Mouse (Mus musculus) limb, embryonic 11.5 days (tissue): ENCODE results near the gene Zfp800. TPM values are rescaled to one million over a fixed set of nuclear protein-coding genes. Genes with fewer than 3 reads are reported as not detected.
A peak's percentile ranks its signal among the peaks of the same experiment; 100 is the strongest.

Source experiments
- ATAC-seq: fragments of 200-750 bp; cut with Nextera tagmentation; 2 replicates; pipeline ENCODE4 v1.8.0; 2017; ENCODE audit warnings: low read depth; ENCODE audit not compliant: insufficient number of reproducible peaks, low FRiP score, low TSS enrichment
- DNase-seq: peaks from one replicate; pipeline ENCODE4 v3.0.0-alpha.2; 2015; ENCODE audit warnings: low spot score
- H3K27ac ChIP-seq: fragments of 300-500 bp; sonication (generic); replicated peaks from 2 replicates; pipeline ENCODE4 v1.5.1; 2014; ENCODE audit warnings: low read depth, mild to moderate bottlenecking, low read length
- H3K27me3 ChIP-seq: fragments of 300-500 bp; sonication (generic); 2 replicates; pipeline ENCODE4 v1.6.1; 2014; ENCODE audit warnings: mild to moderate bottlenecking, low read length, mixed read lengths; ENCODE audit not compliant: control insufficient read depth, insufficient read depth
- H3K36me3 ChIP-seq: fragments of 300-500 bp; sonication (generic); 2 replicates; pipeline ENCODE4 v1.6.1; 2014; ENCODE audit warnings: mild to moderate bottlenecking, low read length, moderate library complexity, mixed read lengths; ENCODE audit not compliant: control insufficient read depth, insufficient read depth
- H3K4me1 ChIP-seq: fragments of 300-500 bp; sonication (generic); 2 replicates; pipeline ENCODE4 v1.6.1; 2014; ENCODE audit warnings: low read length, mixed read lengths; ENCODE audit not compliant: control insufficient read depth, insufficient read depth
- H3K4me2 ChIP-seq: fragments of 300-500 bp; sonication (generic); 2 replicates; pipeline ENCODE4 v1.6.1; 2014; ENCODE audit warnings: low read depth, mild to moderate bottlenecking, moderate library complexity; ENCODE audit not compliant: severe bottlenecking
- H3K4me3 ChIP-seq: fragments of 300-500 bp; sonication (generic); 2 replicates; pipeline ENCODE4 v1.5.1; 2014; ENCODE audit warnings: low read depth, low read length
- H3K9ac ChIP-seq: fragments of 300-500 bp; sonication (generic); 2 replicates; pipeline ENCODE4 v1.6.1; 2014; ENCODE audit warnings: mild to moderate bottlenecking, low read length
- H3K9me3 ChIP-seq: fragments of 300-500 bp; sonication (generic); 2 replicates; pipeline ENCODE4 v1.6.1; 2016; ENCODE audit warnings: low read length; ENCODE audit not compliant: control insufficient read depth
- WGBS: fragments of 180-500 bp; shearing (Covaris S2); extraction: QIAGEN DNeasy Blood & Tissue Kit; methylation state at CpG from one replicate; pipeline ENCODE4 v1.1.7; 2014; 5-methylcytosine and 5-hydroxymethylcytosine counted together
- polyA plus RNA-seq: library from polyadenylated mRNA; unstranded; fragments of >200 nt; fragmentation: Nextera tagmentation; extraction: Ambion mirVana; gene quantifications from 2 replicates; pipeline ENCODE4 v1.2.1, GENCODE M21; 2014

Gene Zfp800
- polyA plus RNA-seq, 1 experiment from 2014 or later = 14.6 TPM

GRCm38 (mm10) chr6:28385169-28385568 is 12.6 kb downstream of the Zfp800 start:
- Histone ChIP-seq H3K9ac (no peak overlapping the region), H3K9me3 (no peaks in the 10 kb centered on the region), H3K4me3 (no peak overlapping the region), H3K4me1 (no peaks in the 10 kb centered on the region), H3K36me3 (no peaks in the 10 kb centered on the region), H3K27me3 (no peaks in the 10 kb centered on the region), H3K27ac (no peak overlapping the region), H3K4me2 (no peak overlapping the region)
- 90% methylated on average over 3 of the region's 3 CpGs for WGBS
- no peak for DNase-seq
- ATAC-seq = no peak

DNA sequence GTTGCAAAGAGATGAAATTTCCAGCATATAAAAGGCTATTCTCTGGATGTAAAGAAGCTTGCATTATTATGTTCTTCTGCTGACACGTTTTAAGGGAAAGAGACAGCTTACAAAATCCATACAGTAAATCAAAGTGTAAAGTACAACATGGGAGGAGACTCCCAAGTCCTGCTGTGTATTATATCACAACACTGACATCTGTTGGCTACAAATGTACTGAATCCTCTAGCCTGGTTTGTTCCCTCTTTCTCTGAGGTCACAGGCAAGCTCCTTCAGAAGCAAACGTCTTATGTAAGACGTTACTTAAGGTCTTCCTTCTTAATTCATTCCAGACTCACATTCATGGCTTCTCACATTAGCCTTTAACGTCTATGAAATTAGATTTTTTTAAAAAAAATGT is 15.8 kb downstream of the Zfp800 start:
- no peak overlapping the region for H3K4me2 ChIP-seq
- ATAC-seq (no peak), DNase-seq (no peak)
- H3K27me3 ChIP-seq = no peaks in the 10 kb centered on the region
- H3K4me1 ChIP-seq = no peaks in the 10 kb centered on the region
- no peak overlapping the region for H3K4me3 ChIP-seq
- no peaks in the 10 kb centered on the region for H3K9me3 ChIP-seq
- no peak overlapping the region for H3K27ac ChIP-seq
- 37% methylated on average over 4 of the region's 4 CpGs for WGBS
- no peak overlapping the region for H3K9ac ChIP-seq
- H3K36me3 ChIP-seq = no peaks in the 10 kb centered on the region

GRCm38 (mm10) chr6:28369966-28370683 is 27.7 kb downstream of the Zfp800 start:
- H3K27me3 ChIP-seq = no peaks in the 10 kb centered on the region
- H3K4me1 ChIP-seq = no peaks in the 10 kb centered on the region
- no peak for ATAC-seq
- H3K27ac ChIP-seq = no peak overlapping the region
- H3K9ac ChIP-seq = no peak overlapping the region
- H3K4me2 ChIP-seq = no peak overlapping the region
- WGBS = 76% methylated on average over 6 of the region's 6 CpGs
- DNase-seq = no peak
- H3K9me3 ChIP-seq = no peaks in the 10 kb centered on the region
- no peaks in the 10 kb centered on the region for H3K36me3 ChIP-seq
- H3K4me3 ChIP-seq = no peak overlapping the region

- H3K4me2 ChIP-seq = no peak overlapping the region
- no peak overlapping the region for H3K9ac ChIP-seq
- H3K36me3 ChIP-seq = no peaks in the 10 kb centered on the region
- H3K9me3 ChIP-seq = no peaks in the 10 kb centered on the region
- DNase-seq (no peak), ATAC-seq (no peak)
- H3K27ac ChIP-seq = no peak overlapping the region
- 94% methylated on average over 9 of the region's 9 CpGs for WGBS
- H3K4me3 ChIP-seq = no peak overlapping the region
- H3K27me3 ChIP-seq = no peaks in the 10 kb centered on the region
- no peaks in the 10 kb centered on the region for H3K4me1 ChIP-seq
Measured at GRCm38 (mm10) chr6:28367575-28367974, 30.2 kb downstream of the Zfp800 start.

GRCm38 (mm10) chr6:28351066-28351465 is 46.7 kb downstream of the Zfp800 start:
- no peaks in the 10 kb centered on the region for H3K36me3 ChIP-seq
- ATAC-seq = no peak
- H3K27ac ChIP-seq = no peak overlapping the region
- H3K9ac ChIP-seq = no peak overlapping the region
- no peaks in the 10 kb centered on the region for H3K9me3 ChIP-seq
- H3K4me3 ChIP-seq = no peak overlapping the region
- H3K27me3 ChIP-seq = no peaks in the 10 kb centered on the region
- no peak overlapping the region for H3K4me2 ChIP-seq
- 65% methylated on average over 3 of the region's 3 CpGs for WGBS
- DNase-seq = no peak
- no peaks in the 10 kb centered on the region for H3K4me1 ChIP-seq

- no peak overlapping the region for H3K4me2 ChIP-seq
- DNase-seq (no peak), ATAC-seq (no peak)
- H3K36me3 ChIP-seq = no peaks in the 10 kb centered on the region
- H3K9ac ChIP-seq = no peak overlapping the region
- H3K9me3 ChIP-seq = no peaks in the 10 kb centered on the region
- no peak overlapping the region for H3K27ac ChIP-seq
- H3K27me3 ChIP-seq = no peaks in the 10 kb centered on the region
- H3K4me1 ChIP-seq = no peaks in the 10 kb centered on the region
- H3K4me3 ChIP-seq = no peak overlapping the region
Measured at GRCm38 (mm10) chr6:28345677-28346076, 52.1 kb downstream of the Zfp800 start.

GRCm38 (mm10) chr6:28345181-28345580 is 52.6 kb downstream of the Zfp800 start:
- ATAC-seq (no peak), DNase-seq (peak; percentile 60)
- no peak overlapping the region for H3K27ac ChIP-seq
- WGBS = 52% methylated on average over 7 of the region's 7 CpGs
- H3K4me3 ChIP-seq = no peak overlapping the region
- H3K4me1 ChIP-seq = no peaks in the 10 kb centered on the region
- no peaks in the 10 kb centered on the region for H3K9me3 ChIP-seq
- no peaks in the 10 kb centered on the region for H3K36me3 ChIP-seq
- no peak overlapping the region for H3K4me2 ChIP-seq
- H3K9ac ChIP-seq = no peak overlapping the region
- H3K27me3 ChIP-seq = no peaks in the 10 kb centered on the region

DNA sequence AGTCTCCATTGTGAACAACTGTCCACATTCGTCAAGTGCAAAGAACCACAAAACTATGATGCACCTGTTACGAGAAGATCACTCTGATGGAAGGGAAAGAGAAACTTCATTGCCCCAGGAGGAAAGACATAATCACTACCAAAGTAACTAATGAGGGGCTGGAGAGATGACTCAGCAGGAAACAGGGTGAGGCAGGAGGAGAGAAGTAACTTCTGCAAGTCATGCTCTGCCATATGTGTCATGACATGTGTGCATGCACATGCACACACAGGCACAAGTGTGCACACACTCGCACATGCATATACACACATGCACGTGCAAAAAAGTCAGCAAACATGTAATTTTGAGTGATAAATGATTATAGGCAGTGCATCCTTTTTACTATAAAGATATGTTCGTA is 54.9 kb downstream of the Zfp800 start:
- H3K9ac ChIP-seq = no peak overlapping the region
- no peaks in the 10 kb centered on the region for H3K9me3 ChIP-seq
- H3K36me3 ChIP-seq = no peaks in the 10 kb centered on the region
- 82% methylated on average over 5 of the region's 5 CpGs for WGBS
- no peaks in the 10 kb centered on the region for H3K4me1 ChIP-seq
- H3K27ac ChIP-seq = no peak overlapping the region
- H3K27me3 ChIP-seq = no peaks in the 10 kb centered on the region
- no peak overlapping the region for H3K4me2 ChIP-seq
- H3K4me3 ChIP-seq = no peak overlapping the region
- ATAC-seq = no peak
- DNase-seq = no peak

GRCm38 (mm10) chr6:28341174-28341573 is 56.6 kb downstream of the Zfp800 start:
- WGBS = 82% methylated on average over 4 of the region's 4 CpGs
- no peak overlapping the region for H3K4me3 ChIP-seq
- ATAC-seq (no peak), DNase-seq (no peak)
- no peak overlapping the region for H3K27ac ChIP-seq
- no peaks in the 10 kb centered on the region for H3K4me1 ChIP-seq
- no peak overlapping the region for H3K9ac ChIP-seq
- no peaks in the 10 kb centered on the region for H3K9me3 ChIP-seq
- H3K27me3 ChIP-seq = no peaks in the 10 kb centered on the region
- no peaks in the 10 kb centered on the region for H3K36me3 ChIP-seq
- no peak overlapping the region for H3K4me2 ChIP-seq
